Mouse (Mus musculus) urinary bladder, adult 2 months (tissue): Measurements from ENCODE around the gene Krtap6-2. TPM values are rescaled to one million over a fixed set of nuclear protein-coding genes. Genes with fewer than 3 reads are reported as not detected.

ENCODE experiments used
- DNase-seq: peaks from one replicate; pipeline ENCODE4 v3.0.0; 2022; ENCODE audit warnings: low spot score
- polyA plus RNA-seq: library from polyadenylated mRNA; depleted of rRNA; stranded (reverse); fragments of >200 nt; gene quantifications from 2 replicates; pipeline ENCODE4 v1.2.3, GENCODE M21; 2012; rRNA removed

The Krtap6-2 gene
- not detected in 2 replicates for polyA plus RNA-seq

DNA sequence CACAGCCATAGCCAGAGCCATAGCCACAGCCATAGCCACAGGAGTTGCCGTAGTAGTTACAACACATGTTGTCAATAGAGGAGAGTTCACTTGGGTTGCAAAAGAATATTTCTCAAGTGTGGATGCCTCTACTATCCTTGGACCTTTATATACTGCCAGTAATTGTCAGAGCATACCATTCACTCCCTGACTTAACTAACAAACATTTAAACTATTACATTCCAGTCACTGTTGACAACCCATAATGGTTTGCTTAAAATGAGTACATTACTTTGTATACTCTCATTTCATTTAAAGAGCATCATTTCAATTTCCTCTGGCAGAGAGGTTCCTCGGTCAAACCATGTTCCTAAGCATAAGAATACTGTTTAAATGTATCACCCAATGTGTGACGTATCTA lies at the start of gene Krtap6-2:
Gene Krtap6-2, minus strand, starts transcription at position 101 of the 400 bp plus-strand sequence.
- no peak for DNase-seq

- DNase-seq, result no peak
Observed at GRCm38 (mm10) chr16:89461189-89461588, 41.3 kb upstream of the Krtap6-2 start.

GRCm38 (mm10) chr16:89429586-89429985 lies 9.7 kb upstream of the Krtap6-2 start:
- no peak for DNase-seq

GRCm38 (mm10) chr16:89425310-89425709 lies 5.4 kb upstream of the Krtap6-2 start:
- DNase-seq, result no peak

- no peak for DNase-seq
Observed at GRCm38 (mm10) chr16:89416311-89416710, 3.6 kb downstream of the Krtap6-2 start.

GRCm38 (mm10) chr16:89410345-89411068 lies 9.4 kb downstream of the Krtap6-2 start:
- no peak for DNase-seq

DNA sequence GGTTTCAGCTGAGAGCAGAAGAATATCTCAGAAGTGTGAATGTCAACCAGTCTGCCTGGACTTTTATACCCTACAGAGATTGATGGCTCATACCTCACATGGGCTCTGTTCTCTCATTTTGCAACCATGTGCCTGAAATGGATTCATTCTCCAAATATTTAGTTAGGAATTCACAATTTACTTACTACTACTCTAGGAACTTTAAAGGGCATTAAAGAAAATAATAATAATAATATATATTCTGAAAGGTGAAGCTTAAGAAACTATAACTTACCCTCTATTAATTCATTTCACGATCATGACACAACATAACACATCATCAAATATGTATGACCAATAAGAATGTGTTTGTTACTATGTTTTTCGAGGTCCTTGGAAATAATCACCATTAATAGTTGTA lies 16.1 kb downstream of the Krtap6-2 start, which contains the start of gene Krtap21-1:
Gene Krtap21-1, minus strand, starts transcription at position 101 of the 400 bp plus-strand sequence.
- no peak for DNase-seq

- no peak for DNase-seq
Observed at GRCm38 (mm10) chr16:89372734-89373461, 47.0 kb downstream of the Krtap6-2 start.

Other genes with a start within 250 kb of the Krtap6-2 start
- gene 1110057P08Rik, start 245.4 kb downstream of the Krtap6-2 start, polyA plus RNA-seq, result not detected in 2 replicates
- gene Krtap20-2, start 214.2 kb downstream of the Krtap6-2 start, polyA plus RNA-seq, result not detected in 2 replicates
- gene Krtap21-1, start 16.2 kb downstream of the Krtap6-2 start, polyA plus RNA-seq, result not detected in 2 replicates
- not detected in 2 replicates for gene Krtap8-1, start 67.8 kb upstream of the Krtap6-2 start, polyA plus RNA-seq
- gene Krtap7-1, start 88.2 kb upstream of the Krtap6-2 start, polyA plus RNA-seq, result not detected in 2 replicates
- gene Krtap11-1, start 151.1 kb upstream of the Krtap6-2 start, polyA plus RNA-seq, result not detected in 2 replicates